Mouse (Mus musculus) cerebellum, adult 2 months (tissue): ENCODE data around the gene Foxm1. TPM values are rescaled to one million over a fixed set of nuclear protein-coding genes. Genes with fewer than 3 reads are reported as not detected.

Experiments used
- DNase-seq, 2 experiments: peaks; one replicate each; pipeline ENCODE4 v3.0.0; 2021
- H3K27ac ChIP-seq: fragments of 200-500 bp; 2 replicates; pipeline ENCODE4 v1.5.1; 2012; ENCODE audit warnings: low read length, control low read depth, inconsistent platforms; ENCODE audit not compliant: insufficient read depth
- H3K27me3 ChIP-seq: fragments of 200-500 bp; 2 replicates; pipeline ENCODE4 v1.6.1; 2012; ENCODE audit warnings: inconsistent platforms, mild to moderate bottlenecking, low read length, moderate library complexity; ENCODE audit not compliant: control insufficient read depth, insufficient read depth
- H3K4me1 ChIP-seq: fragments of 200-500 bp; 2 replicates; pipeline ENCODE4 v1.6.1; 2011; ENCODE audit warnings: low read length; ENCODE audit not compliant: control insufficient read depth, insufficient read depth
- H3K4me3 ChIP-seq: fragments of 200-500 bp; replicated peaks from 2 replicates; pipeline ENCODE3; 2011; ENCODE audit warnings: mild to moderate bottlenecking, low read depth, low read length, control low read depth; ENCODE audit not compliant: insufficient read depth
- CTCF ChIP-seq: fragments of 200-500 bp; IDR thresholded peaks from 2 replicates; pipeline ENCODE4 v1.5.1; 2011; ENCODE audit warnings: low read depth, mild to moderate bottlenecking, control low read depth, low read length, moderate library complexity, borderline replicate concordance; ENCODE audit not compliant: insufficient read depth
- POLR2A ChIP-seq: fragments of 200-500 bp; IDR thresholded peaks from 2 replicates; pipeline ENCODE4 v1.6.1; 2011; ENCODE audit warnings: low read length, control low read depth, borderline replicate concordance; ENCODE audit not compliant: insufficient read depth
- WGBS: fragments of 180-500 bp; shearing (Covaris S2); methylation state at CpG from one replicate; pipeline ENCODE4 v1.1.7; 2018; 5-methylcytosine and 5-hydroxymethylcytosine counted together
- polyA plus RNA-seq: library from polyadenylated mRNA; depleted of rRNA; stranded (reverse); fragments of >200 nt; gene quantifications from 2 replicates; pipeline ENCODE4 v1.2.3, GENCODE M21; 2012

Foxm1 gene
- polyA plus RNA-seq, 1 experiment = 1.5 TPM

- WGBS = 7% methylated on average over 2 of the region's 2 CpGs
- H3K27me3 ChIP-seq = no peaks in the 10 kb centered on the region
- peak; percentile 64 to 76 for DNase-seq
- peaks cover 3% of the 10 kb centered on the region; the same call in 1 of the 2 replicates for H3K4me1 ChIP-seq
- no peak for TF ChIP-seq POLR2A
- peak; percentile 82 for TF ChIP-seq CTCF
- H3K4me3 ChIP-seq = no peak overlapping the region
- no peak overlapping the region for H3K27ac ChIP-seq
Measured at GRCm38 (mm10) chr6:128358999-128359398, 3.8 kb upstream of the Foxm1 start.

- 22% methylated on average over 9 of the region's 9 CpGs for WGBS
- TF ChIP-seq CTCF = no peak
- no peak for TF ChIP-seq POLR2A
- Histone ChIP-seq H3K4me3 (peak overlapping the region; percentile 59), H3K4me1 (peaks cover 3% of the 10 kb centered on the region; the same call in 1 of the 2 replicates), H3K27ac (no peak overlapping the region), H3K27me3 (no peaks in the 10 kb centered on the region)
- no peak for DNase-seq
Measured at GRCm38 (mm10) chr6:128361901-128362300, 866 bp upstream of the Foxm1 start.

- peak overlapping the region; percentile 10 for H3K4me3 ChIP-seq
- no peak overlapping the region for H3K27ac ChIP-seq
- WGBS = under 1% methylated on average over 43 of the region's 46 CpGs
- H3K27me3 ChIP-seq = no peaks in the 10 kb centered on the region
- H3K4me1 ChIP-seq = peaks cover 3% of the 10 kb centered on the region; the same call in 1 of the 2 replicates
- TF ChIP-seq CTCF = no peak
- TF ChIP-seq POLR2A = no peak
- DNase-seq = no peak
Measured at GRCm38 (mm10) chr6:128363007-128363825, 449 bp downstream of the Foxm1 start.

- no peak for TF ChIP-seq CTCF
- no peak for TF ChIP-seq POLR2A
Measured at GRCm38 (mm10) chr6:128364721-128365120, 2.0 kb downstream of the Foxm1 start.

GRCm38 (mm10) chr6:128366466-128366865 lies 3.7 kb downstream of the Foxm1 start:
- DNase-seq = no peak
- H3K4me1 ChIP-seq = peaks cover 3% of the 10 kb centered on the region; the same call in 1 of the 2 replicates
- H3K27ac ChIP-seq = no peak overlapping the region
- 90% methylated on average over 5 of the region's 5 CpGs for WGBS
- H3K4me3 ChIP-seq = no peak overlapping the region
- TF ChIP-seq CTCF (no peak), POLR2A (no peak)
- no peaks in the 10 kb centered on the region for H3K27me3 ChIP-seq

More at GRCm38 (mm10) chr6:128364721-128365120, 2.0 kb downstream of the Foxm1 start:
- no peak for DNase-seq
- no peak overlapping the region for H3K27ac ChIP-seq
- H3K4me3 ChIP-seq = no peak overlapping the region
- peaks cover 3% of the 10 kb centered on the region; the same call in 1 of the 2 replicates for H3K4me1 ChIP-seq
- WGBS = 67% methylated on average over 6 of the region's 6 CpGs
- no peaks in the 10 kb centered on the region for H3K27me3 ChIP-seq

GRCm38 (mm10) chr6:128370040-128370439 lies 7.3 kb downstream of the Foxm1 start:
- 63% methylated on average over 5 of the region's 5 CpGs for WGBS
- H3K4me1 ChIP-seq = no peaks in the 10 kb centered on the region
- peak; percentile 10; the same call in 1 of the 2 replicates for TF ChIP-seq CTCF
- no peak for TF ChIP-seq POLR2A
- H3K27ac ChIP-seq = no peak overlapping the region
- no peak overlapping the region for H3K4me3 ChIP-seq
- DNase-seq = no peak
- no peaks in the 10 kb centered on the region for H3K27me3 ChIP-seq

- no peak for DNase-seq
- TF ChIP-seq CTCF = no peak
- TF ChIP-seq POLR2A = no peak
- no peaks in the 10 kb centered on the region for H3K27me3 ChIP-seq
- no peaks in the 10 kb centered on the region for H3K4me1 ChIP-seq
- H3K27ac ChIP-seq = no peak within 1 kb of the TSS
- WGBS = 35% methylated on average over 6 of the region's 6 CpGs
- no peak within 1 kb of the TSS for H3K4me3 ChIP-seq
Measured at GRCm38 (mm10) chr6:128375192-128375591, 12.4 kb downstream of the Foxm1 start, which contains the start of the genes Tex52 and Gm44596. Gene Tex52, plus strand, starts transcription at chr6:128375456. Gene Gm44596, plus strand, starts transcription at chr6:128375503.

GRCm38 (mm10) chr6:128376371-128377085 lies 13.8 kb downstream of the Foxm1 start:
- Histone ChIP-seq H3K4me1 (no peaks in the 10 kb centered on the region), H3K27me3 (no peaks in the 10 kb centered on the region), H3K27ac (no peak overlapping the region), H3K4me3 (no peak overlapping the region)
- no peak for DNase-seq
- 86% methylated on average over 17 of the region's 17 CpGs for WGBS
- no peak for TF ChIP-seq POLR2A
- TF ChIP-seq CTCF = no peak
